Mouse (Mus musculus): ENCODE measurements around the gene Dctd. TPM values are rescaled to one million over a fixed set of nuclear protein-coding genes. Genes with fewer than 3 reads are reported as not detected.

Dctd gene
- total RNA-seq (2015; ENCODE audit: low replicate concordance) (1.3 and 7.3 TPM in 2 replicates), total RNA-seq (2017; ENCODE audit: low replicate concordance) (1.8 and 3.8 TPM in 2 replicates)

- ATAC-seq (replicated peaks; ENCODE audit: low FRiP score, poor library complexity, severe bottlenecking): no peak
Measured at GRCm38 (mm10) chr8:48098792-48099191, at the start of gene Dctd. Dctd (plus strand) TSS chr8:48099092.

- ATAC-seq (replicated peaks; ENCODE audit: low FRiP score, poor library complexity, severe bottlenecking): no peak
Measured at GRCm38 (mm10) chr8:48053611-48054010, 45.3 kb upstream of the Dctd start.

DNA sequence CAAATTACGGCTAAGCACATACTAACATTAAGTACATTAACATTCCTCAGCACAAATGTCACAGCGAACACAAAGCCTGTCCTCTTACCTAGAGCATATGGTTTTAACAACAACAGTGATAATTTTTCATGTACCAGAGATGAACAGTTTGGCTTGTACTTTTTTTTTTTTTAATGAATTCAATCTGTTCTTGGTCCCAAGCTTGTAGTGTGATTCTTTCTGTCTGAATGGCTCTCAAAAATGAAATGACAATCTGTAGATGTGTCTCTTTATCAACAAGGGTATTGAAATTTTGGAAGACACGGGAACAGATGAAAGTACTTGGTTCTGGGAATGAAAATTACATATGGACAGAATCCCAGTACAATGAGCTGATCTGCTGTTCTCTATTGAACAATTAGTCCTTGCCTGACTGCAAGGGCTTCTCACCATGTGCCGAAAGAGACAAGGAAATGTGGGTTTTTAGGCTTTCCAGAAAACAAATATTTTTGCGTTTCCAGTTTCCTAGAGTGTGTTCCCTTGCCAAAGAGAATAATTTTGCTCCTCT lies 35.3 kb upstream of the Dctd start:
- no peak for ATAC-seq (replicated peaks; ENCODE audit: low FRiP score, poor library complexity, severe bottlenecking)

- ATAC-seq (replicated peaks; ENCODE audit: low FRiP score, poor library complexity, severe bottlenecking): no peak
Measured at GRCm38 (mm10) chr8:48074149-48074548, 24.7 kb upstream of the Dctd start.

GRCm38 (mm10) chr8:48082343-48082742 lies 16.5 kb upstream of the Dctd start:
- ATAC-seq (replicated peaks; ENCODE audit: low FRiP score, poor library complexity, severe bottlenecking): no peak

- no peak for ATAC-seq (replicated peaks; ENCODE audit: low FRiP score, poor library complexity, severe bottlenecking)
Measured at GRCm38 (mm10) chr8:48090661-48091060, 8.2 kb upstream of the Dctd start.

DNA sequence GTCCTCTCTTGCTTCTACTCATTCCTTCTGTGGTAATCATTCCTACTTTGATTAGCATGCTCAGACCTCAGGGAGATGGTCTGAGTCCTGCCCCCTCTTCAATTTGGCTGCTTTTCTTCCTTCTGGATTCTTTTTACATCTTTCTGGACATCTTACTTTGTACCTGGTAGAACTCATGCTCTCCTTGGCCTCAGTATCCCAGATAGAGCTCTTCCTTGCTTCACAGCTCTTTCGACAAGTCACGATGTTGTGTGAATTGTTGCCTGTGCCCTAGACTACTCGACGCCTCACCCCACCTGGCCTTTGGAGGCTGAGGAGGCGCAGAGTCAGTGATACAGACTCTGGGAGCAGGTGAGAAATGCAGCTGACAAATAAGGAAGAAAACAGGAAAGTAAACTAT lies 3.5 kb upstream of the Dctd start:
- ATAC-seq (replicated peaks; ENCODE audit: low FRiP score, poor library complexity, severe bottlenecking): no peak

DNA sequence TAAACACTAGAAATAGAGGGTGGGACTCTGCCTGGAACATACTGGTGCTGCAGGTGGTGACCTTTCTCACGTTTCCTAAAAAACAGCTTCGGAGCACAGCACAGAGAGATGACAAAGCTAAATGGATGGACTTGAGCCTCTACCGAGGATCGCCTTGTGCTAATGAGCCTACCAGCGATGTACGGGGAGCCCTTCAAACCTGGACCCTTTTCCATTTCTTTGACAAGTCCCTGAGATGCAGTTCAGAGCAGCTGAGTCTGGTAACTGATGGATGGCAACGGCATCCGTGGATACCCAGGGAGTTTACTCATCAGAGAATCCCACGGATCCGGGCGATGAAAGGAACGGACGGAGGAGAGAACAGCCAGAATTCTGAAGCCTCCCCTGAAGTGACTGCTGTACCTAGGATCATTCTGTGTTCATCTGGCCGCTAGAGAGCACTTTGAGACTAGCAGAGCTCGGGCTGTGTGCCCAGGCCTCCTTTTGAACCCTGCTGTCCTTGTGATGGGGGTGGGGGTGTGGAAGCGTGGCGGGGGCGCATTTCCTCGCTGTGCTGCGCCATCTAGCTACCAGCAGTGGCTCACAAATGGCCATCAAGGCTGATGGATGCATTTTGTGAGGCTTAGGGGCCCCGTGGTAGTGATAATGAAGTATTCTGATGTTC lies 1.6 kb upstream of the Dctd start:
- ATAC-seq (replicated peaks; ENCODE audit: low FRiP score, poor library complexity, severe bottlenecking): no peak

- ATAC-seq (replicated peaks; ENCODE audit: low FRiP score, poor library complexity, severe bottlenecking): no peak
Measured at GRCm38 (mm10) chr8:48098081-48098639, 732 bp upstream of the Dctd start.

DNA sequence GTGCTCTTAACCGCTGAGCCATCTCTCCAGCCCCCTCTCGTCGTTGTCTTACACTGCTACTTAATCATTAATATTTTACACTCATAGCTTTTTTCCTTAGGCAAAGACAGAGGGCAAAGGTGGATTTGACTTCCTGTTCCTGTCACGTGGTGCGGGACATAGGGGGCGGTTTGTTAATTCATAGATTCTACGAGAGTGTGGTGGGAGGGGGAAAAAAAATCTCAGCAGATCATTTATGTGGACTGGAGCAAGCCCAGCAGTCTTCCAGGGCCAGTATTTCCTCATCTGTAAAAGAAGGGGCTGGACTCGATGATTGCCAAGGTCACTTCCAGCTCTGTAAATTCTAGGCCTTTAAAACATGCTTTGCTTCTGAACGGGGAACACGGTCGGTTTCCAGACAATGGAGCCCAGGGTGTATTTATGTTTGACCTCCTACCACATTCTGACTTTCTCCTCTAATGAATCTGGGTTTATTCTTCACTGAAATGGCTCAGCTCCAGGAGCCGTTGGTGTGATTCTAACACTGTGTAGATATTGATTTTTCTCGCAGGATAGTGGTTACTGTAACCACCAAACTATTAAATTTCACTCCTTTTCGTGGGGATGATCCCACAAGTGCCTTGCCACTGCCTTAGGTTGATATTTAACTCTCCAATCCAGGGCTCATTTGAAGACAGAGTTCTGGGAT lies 1.4 kb downstream of the Dctd start:
- no peak for ATAC-seq (replicated peaks; ENCODE audit: low FRiP score, poor library complexity, severe bottlenecking)

DNA sequence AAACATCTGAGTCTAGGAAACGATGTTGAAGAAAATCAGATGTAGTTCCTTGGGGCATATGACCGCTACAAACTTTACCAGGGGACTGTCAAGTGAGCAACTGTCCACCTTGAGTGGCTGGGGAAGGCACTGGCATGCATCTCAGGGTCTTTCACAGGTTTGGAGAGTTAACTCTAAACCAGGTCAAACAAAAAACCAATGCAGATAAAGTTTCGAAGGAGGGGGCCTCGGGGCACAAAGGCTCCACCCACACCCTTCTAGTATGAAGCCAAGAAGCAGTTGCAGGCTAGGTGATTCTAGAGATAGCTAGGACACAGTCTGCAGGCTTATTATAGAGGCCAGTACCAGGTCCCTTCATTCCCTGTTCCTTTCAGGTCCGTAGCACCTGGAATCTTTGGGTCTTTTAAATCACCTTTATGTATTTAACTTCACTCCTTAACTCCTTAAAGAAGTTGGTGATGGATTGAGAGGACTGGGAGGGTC lies 10.5 kb downstream of the Dctd start:
- no peak for ATAC-seq (replicated peaks; ENCODE audit: low FRiP score, poor library complexity, severe bottlenecking)

DNA sequence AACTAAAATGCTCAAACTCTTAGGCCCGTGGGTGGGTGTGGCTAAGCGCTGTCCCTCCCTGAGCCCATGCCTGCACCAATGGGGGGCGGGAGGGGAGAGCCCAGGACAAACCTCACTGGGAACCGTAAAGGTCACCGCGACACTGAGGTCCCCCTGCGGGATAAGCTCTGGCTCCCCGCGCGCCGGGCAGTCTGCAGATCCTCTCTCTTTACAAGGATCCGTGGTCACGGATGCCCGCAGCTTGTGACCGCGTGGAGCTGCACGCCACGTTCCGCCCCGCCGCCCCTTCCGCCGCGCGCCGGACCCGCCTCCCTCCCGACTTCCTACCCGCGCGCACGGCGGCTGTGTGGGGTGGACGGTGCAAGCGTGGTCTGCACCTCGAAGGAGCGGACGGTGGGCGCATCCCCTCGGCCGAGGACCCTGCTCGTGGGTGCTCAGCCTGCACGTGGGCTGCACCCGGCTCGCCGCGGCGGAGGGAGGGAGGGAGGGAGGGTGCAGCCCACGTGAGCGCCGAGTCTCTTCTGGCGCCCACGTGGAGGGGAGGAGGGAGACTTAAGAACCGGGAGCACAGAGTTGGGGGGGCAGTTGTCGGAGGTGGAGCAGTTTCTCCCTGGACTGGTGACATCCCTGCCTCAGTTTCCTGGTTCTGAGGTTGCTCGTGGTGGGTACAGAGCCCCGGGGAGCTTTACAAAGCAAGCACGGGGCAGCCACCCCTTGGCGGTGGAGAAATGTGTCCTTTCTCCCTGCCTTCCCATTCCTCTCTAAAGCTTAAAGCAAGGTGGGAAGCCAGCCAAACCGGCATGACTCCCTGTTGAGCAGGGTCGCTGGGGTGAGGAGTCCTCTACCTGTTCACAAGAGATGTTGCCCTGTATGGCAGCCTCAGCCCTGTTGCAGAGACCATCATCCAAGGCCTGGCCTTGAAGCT lies 11.2 kb downstream of the Dctd start:
- no peak for ATAC-seq (replicated peaks; ENCODE audit: low FRiP score, poor library complexity, severe bottlenecking)

DNA sequence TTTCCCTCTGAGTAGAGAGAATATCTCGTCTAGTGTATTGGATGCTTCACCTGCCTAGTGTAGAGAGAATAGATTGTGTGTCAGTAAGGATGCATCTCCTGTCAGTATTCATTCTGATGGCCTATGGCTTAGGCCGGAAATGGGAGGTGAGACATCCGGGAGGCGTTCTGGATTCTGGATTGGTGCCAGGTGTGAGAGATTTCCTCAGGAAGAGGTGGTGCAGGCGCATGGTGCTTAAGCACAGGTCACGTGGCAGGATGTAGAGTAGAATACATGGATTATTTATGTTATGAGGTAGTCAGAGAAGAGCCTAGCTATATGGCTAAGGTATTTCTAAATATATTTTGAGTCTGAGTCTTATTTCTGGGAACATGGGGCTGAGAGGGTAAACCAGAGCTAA lies 15.7 kb downstream of the Dctd start:
- no peak for ATAC-seq (replicated peaks; ENCODE audit: low FRiP score, poor library complexity, severe bottlenecking)

DNA sequence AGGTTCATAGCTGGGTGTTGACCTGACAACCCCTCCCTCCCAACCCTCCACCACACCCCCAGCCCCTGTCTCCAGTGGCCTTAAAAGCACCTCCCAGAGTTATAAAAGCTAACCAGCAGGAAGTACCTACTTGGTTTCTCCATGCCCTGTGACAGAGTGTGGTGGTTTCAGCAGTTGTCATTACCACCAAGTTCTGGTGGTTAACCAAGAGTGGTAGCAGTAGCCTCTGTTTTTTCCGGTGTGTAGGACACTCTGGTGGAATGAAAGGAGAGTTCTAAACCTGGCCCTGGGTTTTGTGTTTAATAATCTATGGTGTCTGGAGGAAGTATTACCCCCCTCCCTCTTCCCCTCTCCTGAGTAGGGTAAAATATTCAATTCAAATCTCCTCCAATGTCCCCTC lies 24.1 kb downstream of the Dctd start:
- ATAC-seq (replicated peaks; ENCODE audit: low FRiP score, poor library complexity, severe bottlenecking): no peak

- ATAC-seq (replicated peaks; ENCODE audit: low FRiP score, poor library complexity, severe bottlenecking): no peak
Measured at GRCm38 (mm10) chr8:48124857-48125256, 26.0 kb downstream of the Dctd start.

- ATAC-seq (replicated peaks; ENCODE audit: low FRiP score, poor library complexity, severe bottlenecking): no peak
Measured at GRCm38 (mm10) chr8:48126954-48127353, 28.1 kb downstream of the Dctd start.

DNA sequence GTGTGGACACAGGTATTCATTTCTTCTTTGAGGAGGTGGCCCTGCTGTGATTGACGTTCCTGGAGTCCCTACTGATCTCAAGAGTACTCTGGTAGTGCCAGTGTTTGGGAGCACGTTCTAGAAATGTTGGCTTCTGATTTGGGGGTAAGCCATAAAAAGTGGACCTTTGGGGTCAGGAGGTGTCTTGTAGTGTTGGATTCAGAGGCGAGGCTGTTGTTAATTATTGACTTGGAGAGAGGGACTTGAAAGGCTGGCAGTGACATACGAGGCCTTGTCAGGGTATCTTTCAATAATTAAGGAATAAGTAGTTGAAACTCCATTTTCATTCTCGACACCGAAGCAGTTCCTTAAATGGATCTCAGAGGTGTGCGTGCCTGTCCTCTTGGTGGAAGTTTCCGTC lies 31.4 kb downstream of the Dctd start:
- no peak for ATAC-seq (replicated peaks; ENCODE audit: low FRiP score, poor library complexity, severe bottlenecking)

DNA sequence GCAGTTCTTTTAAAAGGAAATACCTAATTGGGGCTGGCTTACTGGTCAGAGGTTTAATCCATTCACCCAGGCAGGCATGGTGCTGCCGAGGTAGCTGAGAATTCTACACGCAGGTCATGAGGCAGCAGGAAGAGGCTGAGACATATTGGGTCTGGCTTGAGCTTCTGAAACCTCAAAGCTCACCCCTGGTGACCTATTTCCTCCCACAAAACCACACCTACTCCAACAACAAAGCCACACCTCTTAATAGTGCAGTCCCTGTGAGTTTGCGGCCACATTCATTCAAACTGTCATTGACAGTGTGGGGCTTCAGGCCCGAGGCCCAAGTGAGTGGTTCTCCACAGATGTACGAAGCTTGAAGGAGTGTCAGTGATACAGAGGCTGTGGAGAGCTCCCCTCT lies 34.4 kb downstream of the Dctd start:
- no peak for ATAC-seq (replicated peaks; ENCODE audit: low FRiP score, poor library complexity, severe bottlenecking)

GRCm38 (mm10) chr8:48136804-48137650 lies 38.1 kb downstream of the Dctd start:
- no peak for ATAC-seq (replicated peaks; ENCODE audit: low FRiP score, poor library complexity, severe bottlenecking)

Data from erythroblast, adult 5-6 weeks (primary cell).